27 mouse cellular contexts compared by ENCODE assay signal in the genomic region with DNA sequence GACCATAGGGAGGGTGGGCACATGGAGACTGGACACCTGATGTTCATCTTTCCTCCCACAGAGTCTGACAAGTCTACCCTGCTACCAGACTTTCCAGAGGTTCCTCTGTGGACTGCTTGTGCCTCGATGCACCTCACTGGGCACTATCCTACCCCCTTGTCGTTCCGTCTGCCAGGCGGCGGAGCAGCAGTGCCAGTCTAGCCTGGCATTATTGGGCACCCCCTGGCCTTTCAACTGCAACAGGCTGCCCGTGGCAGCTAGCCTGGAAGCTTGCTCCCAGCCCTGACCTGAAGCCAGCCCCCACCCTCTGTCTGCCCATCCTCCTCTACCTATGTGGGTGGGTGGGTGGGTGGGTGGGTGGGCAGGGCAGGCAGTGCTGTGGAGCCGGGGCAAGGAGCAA. TPM values are rescaled to one million over a fixed set of nuclear protein-coding genes. Genes with fewer than 3 reads are reported as not detected.
A peak's percentile ranks its signal among the peaks of the same experiment; 100 is the strongest.
DNase-seq lines count a peak whose midpoint lies in the region; ATAC-seq and TF ChIP-seq lines count a peak whose summit lies in the region.
"Had no signal": no experiment of that assay in that cellular context is flagged by ENCODE, and none has a peak within 500 bp of the region (broad histone marks: within the 10 kb centered on the region; RNA-seq: fewer than 3 reads in every experiment).

No protein-coding gene starts in this region.

- H3K27ac ChIP-seq in cerebellum, adult 2 months (ENCODE audit: insufficient read depth, low read length): no peak overlapping the region
- 0 out of 2 replicates have a peak overlapping the region, but pooled peaks have one; percentile 81 for H3K27ac ChIP-seq in heart, embryonic 13.5 days (replicated peaks)
- H3K27ac ChIP-seq in kidney, postnatal 0 days: no peak overlapping the region
- H3K27ac ChIP-seq in embryonic facial prominence, embryonic 10.5 days (replicated peaks): peak overlapping the region; percentile 40; the same call in 1 of the 2 replicates

- no peak for TF ChIP-seq CTCF in cerebellum, adult 2 months (IDR thresholded peaks at IDR 0.05; ENCODE audit: borderline replicate concordance, insufficient read depth, low read depth, low read length)
- TF ChIP-seq CTCF in kidney, postnatal 0 days (IDR thresholded peaks at IDR 0.05; ENCODE audit: low read depth): no peak

- no peak overlapping the region for H3K4me2 ChIP-seq in heart, embryonic 13.5 days
- H3K4me2 ChIP-seq in kidney, postnatal 0 days (ENCODE audit: low read length): no peak overlapping the region

- peak overlapping the region; percentile 66 for H3K9ac ChIP-seq in heart, embryonic 13.5 days
- H3K9ac ChIP-seq in kidney, postnatal 0 days (ENCODE audit: low read depth, low read length): 0 out of 2 replicates have a peak overlapping the region, but pooled peaks have one; percentile 35
- H3K9ac ChIP-seq: forebrain, embryonic 15.5 days had no signal

- no peaks in the 10 kb centered on the region for H3K9me3 ChIP-seq in heart, embryonic 13.5 days
- H3K9me3 ChIP-seq in kidney, postnatal 0 days (replicated peaks; ENCODE audit: low read length): no peaks in the 10 kb centered on the region
- H3K9me3 ChIP-seq in embryonic facial prominence, embryonic 10.5 days: no peaks in the 10 kb centered on the region
- H3K9me3 ChIP-seq: forebrain, embryonic 15.5 days; limb, embryonic 10.5 days had no signal

- ATAC-seq in heart, embryonic 13.5 days (ENCODE audit: extremely low read depth, insufficient number of reproducible peaks, low FRiP score, low TSS enrichment): no peak
- no peak for ATAC-seq in kidney, postnatal 0 days (replicated peaks; ENCODE audit: low FRiP score, low read depth)
- ATAC-seq: CD4-positive, CD25-positive, alpha-beta regulatory T cell, adult 4 months; Patski had no signal

- no peak for TF ChIP-seq POLR2A in cerebellum, adult 2 months (IDR thresholded peaks at IDR 0.05; ENCODE audit: borderline replicate concordance, insufficient read depth, low read length)

- peaks cover 40% of the 10 kb centered on the region for H3K4me1 ChIP-seq in cerebellum, adult 2 months (ENCODE audit: control insufficient read depth, insufficient read depth, low read length)
- peaks cover 55% of the 10 kb centered on the region for H3K4me1 ChIP-seq in heart, embryonic 13.5 days
- peaks cover 45% of the 10 kb centered on the region for H3K4me1 ChIP-seq in kidney, postnatal 0 days (replicated peaks; ENCODE audit: insufficient read depth, low read length)
- H3K4me1 ChIP-seq in embryonic facial prominence, embryonic 10.5 days: peaks cover 65% of the 10 kb centered on the region

- H3K4me3 ChIP-seq in cerebellum, adult 2 months (replicated peaks; ENCODE audit: insufficient read depth, low read depth, low read length): no peak overlapping the region
- H3K4me3 ChIP-seq in heart, embryonic 13.5 days: no peak overlapping the region
- H3K4me3 ChIP-seq in kidney, postnatal 0 days (replicated peaks; ENCODE audit: low read depth, low read length): no peak overlapping the region
- H3K4me3 ChIP-seq in embryonic facial prominence, embryonic 10.5 days: no peak overlapping the region
- H3K4me3 ChIP-seq: forebrain, embryonic 15.5 days; left cerebral cortex, adult 2 months had no signal

- no peaks in the 10 kb centered on the region for H3K27me3 ChIP-seq in cerebellum, adult 2 months (ENCODE audit: control insufficient read depth, insufficient read depth, low read length)
- no peaks in the 10 kb centered on the region for H3K27me3 ChIP-seq in heart, embryonic 13.5 days (replicated peaks)
- H3K27me3 ChIP-seq in kidney, postnatal 0 days (ENCODE audit: insufficient read depth, low read length): no peaks in the 10 kb centered on the region
- H3K27me3 ChIP-seq in embryonic facial prominence, embryonic 10.5 days (replicated peaks; ENCODE audit: low read depth, poor library complexity, severe bottlenecking): no peaks in the 10 kb centered on the region
- H3K27me3 ChIP-seq: forebrain, embryonic 15.5 days; Patski had no signal

- DNase-seq in cerebellum, adult 9-10 months: peak; percentile 41
- DNase-seq in cerebellum, adult 2 months: no peak
- DNase-seq in heart, adult 8-10 months (ENCODE audit: low spot score): no peak
- DNase-seq in kidney, postnatal 0 days (ENCODE audit: low spot score): no peak
- no peak for DNase-seq in kidney, postnatal 14 days
- DNase-seq in embryonic facial prominence, embryonic 10.5 days (ENCODE audit: low spot score): no peak
- DNase-seq in embryo, embryonic 10 days (ENCODE audit: low spot score): no peak
- DNase-seq: adrenal gland, adult 8-10 months; embryo, embryonic 11 days; kidney, adult 2 months; kidney, postnatal 25 days; midbrain, embryonic 14.5 days; right cerebral cortex, postnatal 14 days; thymus, adult 2 months had no signal

- 29% methylated on average over 7 of the region's 7 CpGs for WGBS in cerebellum, adult 2 months
- 89% methylated on average over 7 of the region's 7 CpGs for WGBS in heart, embryonic 13.5 days
- WGBS in kidney, postnatal 0 days: 73% methylated on average over 7 of the region's 7 CpGs
- 90% methylated on average over 7 of the region's 7 CpGs for WGBS in embryonic facial prominence, embryonic 10.5 days

- H3K36me3 ChIP-seq in heart, embryonic 13.5 days: peaks cover 35% of the 10 kb centered on the region
- no peaks in the 10 kb centered on the region for H3K36me3 ChIP-seq in kidney, postnatal 0 days (ENCODE audit: insufficient read depth, low read length)
- peaks cover 73% of the 10 kb centered on the region for H3K36me3 ChIP-seq in embryonic facial prominence, embryonic 10.5 days (replicated peaks)
- H3K36me3 ChIP-seq: forebrain, embryonic 15.5 days had no signal

RNA-seq across cellular contexts. Expression of gene C1qtnf5, which starts 0.9 kb away (rescaled TPM):
- polyA plus RNA-seq in cerebellum, adult 2 months (2012; rRNA removed): 26.0 and 29.1 TPM in 2 replicates
- 1.1 and 2.1 TPM in 2 replicates for polyA plus RNA-seq in heart, embryonic 13.5 days (2015; fragmentation: Nextera tagmentation; extraction: Ambion mirVana)
- 10 to 100 TPM in 1 of 4 experiments, 1 to 10 TPM in 3; 7.6 to 12.9 (median 8.9) TPM for total RNA-seq in heart, adult 8-10 months (2022)
- 9.7 and 12.3 TPM in 2 replicates for polyA plus RNA-seq in kidney, postnatal 0 days (2015; fragmentation: Nextera tagmentation; extraction: Ambion mirVana)
- 0.27 and 0.75 TPM in 2 replicates for polyA plus RNA-seq in embryonic facial prominence, embryonic 10.5 days (2016; fragmentation: Nextera tagmentation; extraction: Ambion mirVana)
- total RNA-seq: hematopoietic stem cell, adult 5-6 weeks; megakaryocyte progenitor cell, adult 5-6 weeks; neutrophil, adult 5-6 weeks had no signal
- polyA plus RNA-seq: CD4-positive, CD25-positive, alpha-beta regulatory T cell, adult 4 months; limb, embryonic 10.5 days had no signal

RNA-seq across cellular contexts. Expression of gene Mfrp, which starts 4.7 kb away (rescaled TPM):
- polyA plus RNA-seq in cerebellum, adult 2 months (2012; rRNA removed): 2.7 and 7.3 TPM in 2 replicates
- not detected in 2 replicates for polyA plus RNA-seq in heart, embryonic 13.5 days (2015; fragmentation: Nextera tagmentation; extraction: Ambion mirVana)
- not detected for total RNA-seq in heart, adult 8-10 months (2022)
- 0.11 and 0.16 TPM in 2 replicates for polyA plus RNA-seq in kidney, postnatal 0 days (2015; fragmentation: Nextera tagmentation; extraction: Ambion mirVana)
- 0.09 and 0.12 TPM in 2 replicates for polyA plus RNA-seq in embryonic facial prominence, embryonic 10.5 days (2016; fragmentation: Nextera tagmentation; extraction: Ambion mirVana)
- total RNA-seq: gastrocnemius, postnatal 36 days; hematopoietic stem cell, adult 5-6 weeks; liver, adult 2 months; neutrophil, adult 5-6 weeks had no signal
- polyA plus RNA-seq: CD4-positive, CD25-positive, alpha-beta regulatory T cell, adult 4 months; heart, embryonic 14.5 days; liver, adult 2 months had no signal

RNA-seq across cellular contexts. Expression of gene Gm49380, which starts 7.1 kb away (rescaled TPM):
- polyA plus RNA-seq in cerebellum, adult 2 months (2012; rRNA removed): 0.41 and 0.75 TPM in 2 replicates
- not detected in 2 replicates for polyA plus RNA-seq in heart, embryonic 13.5 days (2015; fragmentation: Nextera tagmentation; extraction: Ambion mirVana)
- under 1 TPM; 0.11 to 0.47 (median 0.30) TPM for total RNA-seq in heart, adult 8-10 months (2022)
- not detected in 2 replicates for polyA plus RNA-seq in kidney, postnatal 0 days (2015; fragmentation: Nextera tagmentation; extraction: Ambion mirVana)
- 0.31 and 0.49 TPM in 2 replicates for polyA plus RNA-seq in embryonic facial prominence, embryonic 10.5 days (2016; fragmentation: Nextera tagmentation; extraction: Ambion mirVana)
- total RNA-seq: hematopoietic stem cell, adult 5-6 weeks; megakaryocyte progenitor cell, adult 5-6 weeks; neutrophil, adult 5-6 weeks had no signal
- polyA plus RNA-seq: CD4-positive, CD25-positive, alpha-beta regulatory T cell, adult 4 months; kidney, adult 2 months; liver, adult 2 months; spleen, adult 2 months; thymus, adult 2 months had no signal

RNA-seq across cellular contexts. Expression of gene Rnf26, which starts 7.1 kb away (rescaled TPM):
- polyA plus RNA-seq in cerebellum, adult 2 months (2012; rRNA removed): 31.2 and 34.0 TPM in 2 replicates
- polyA plus RNA-seq in heart, embryonic 13.5 days (2015; fragmentation: Nextera tagmentation; extraction: Ambion mirVana): 38.5 and 39.3 TPM in 2 replicates
- 1 to 10 TPM; 5.2 to 7.0 (median 6.4) TPM for total RNA-seq in heart, adult 8-10 months (2022)
- polyA plus RNA-seq in kidney, postnatal 0 days (2015; fragmentation: Nextera tagmentation; extraction: Ambion mirVana): 46.6 and 49.7 TPM in 2 replicates
- polyA plus RNA-seq in embryonic facial prominence, embryonic 10.5 days (2016; fragmentation: Nextera tagmentation; extraction: Ambion mirVana): 80.1 and 80.9 TPM in 2 replicates

RNA-seq across cellular contexts. Expression of gene Mcam, which starts 28.1 kb away (rescaled TPM):
- polyA plus RNA-seq in cerebellum, adult 2 months (2012; rRNA removed): 57.0 and 61.8 TPM in 2 replicates
- 112 and 127 TPM in 2 replicates for polyA plus RNA-seq in heart, embryonic 13.5 days (2015; fragmentation: Nextera tagmentation; extraction: Ambion mirVana)
- total RNA-seq in heart, adult 8-10 months (2022): 10 to 100 TPM; 20.5 to 35.2 (median 28.1) TPM
- 46.3 and 46.6 TPM in 2 replicates for polyA plus RNA-seq in kidney, postnatal 0 days (2015; fragmentation: Nextera tagmentation; extraction: Ambion mirVana)
- polyA plus RNA-seq in embryonic facial prominence, embryonic 10.5 days (2016; fragmentation: Nextera tagmentation; extraction: Ambion mirVana): 11.2 and 12.3 TPM in 2 replicates

Comparison
In these comparisons a context has a peak if more than half of its experiments do, and no peak if none do; other contexts are left out.
1. H3K27ac ChIP-seq: peak in heart, embryonic 13.5 days (single experiment) and embryonic facial prominence, embryonic 10.5 days (single experiment); none in cerebellum, adult 2 months (single experiment) and kidney, postnatal 0 days (single experiment).